Mouse (Mus musculus): ENCODE measurements around the gene Gm20388. TPM values are rescaled to one million over a fixed set of nuclear protein-coding genes. Genes with fewer than 3 reads are reported as not detected.

The Gm20388 gene
- polyA plus RNA-seq, 1 experiment from 2014 or later, result 5.3 TPM

DNA sequence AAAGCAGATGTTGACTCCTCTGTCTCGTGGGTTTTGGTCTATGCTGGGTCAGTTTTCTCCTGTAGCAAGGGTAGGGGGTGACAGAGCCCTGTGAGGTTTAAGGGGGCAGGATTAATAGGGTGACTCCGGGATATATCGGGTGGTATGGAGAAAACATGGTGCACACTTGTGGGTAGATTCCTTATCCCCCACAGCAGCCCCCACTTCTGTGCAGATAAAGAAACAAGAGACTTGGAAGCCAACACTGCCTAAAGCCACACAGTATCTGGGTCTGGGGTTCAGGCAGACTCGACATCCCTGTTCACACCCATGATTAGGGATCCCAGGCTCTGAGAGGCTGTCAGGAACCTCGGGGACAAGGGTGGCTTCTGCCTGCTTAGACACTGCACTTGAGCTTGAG is 509.6 kb downstream of the Gm20388 start:
- H3K4me1 ChIP-seq (replicated peaks; ENCODE audit: control insufficient read depth, insufficient read depth, low read length), result peaks cover 98% of the 10 kb centered on the region
- no peaks in the 10 kb centered on the region for H3K9me3 ChIP-seq (ENCODE audit: control insufficient read depth, low read length)
- 32% methylated on average over 5 of the region's 5 CpGs for WGBS
- H3K27me3 ChIP-seq (replicated peaks; ENCODE audit: control insufficient read depth, insufficient read depth, low read length), result no peaks in the 10 kb centered on the region
- H3K4me3 ChIP-seq (ENCODE audit: low read depth, low read length), result no peak overlapping the region
- H3K9ac ChIP-seq (ENCODE audit: low read depth, low read length), result no peak overlapping the region
- no peak for DNase-seq (ENCODE audit: low spot score)
- no peak overlapping the region for H3K4me2 ChIP-seq
- H3K27ac ChIP-seq (ENCODE audit: low read depth, low read length), result no peak overlapping the region
- H3K36me3 ChIP-seq (ENCODE audit: control insufficient read depth, insufficient read depth, low read length), result no peaks in the 10 kb centered on the region
- ATAC-seq (replicated peaks; ENCODE audit: low FRiP score), result peak; percentile 10; the same call in 1 of the 2 replicates

DNA sequence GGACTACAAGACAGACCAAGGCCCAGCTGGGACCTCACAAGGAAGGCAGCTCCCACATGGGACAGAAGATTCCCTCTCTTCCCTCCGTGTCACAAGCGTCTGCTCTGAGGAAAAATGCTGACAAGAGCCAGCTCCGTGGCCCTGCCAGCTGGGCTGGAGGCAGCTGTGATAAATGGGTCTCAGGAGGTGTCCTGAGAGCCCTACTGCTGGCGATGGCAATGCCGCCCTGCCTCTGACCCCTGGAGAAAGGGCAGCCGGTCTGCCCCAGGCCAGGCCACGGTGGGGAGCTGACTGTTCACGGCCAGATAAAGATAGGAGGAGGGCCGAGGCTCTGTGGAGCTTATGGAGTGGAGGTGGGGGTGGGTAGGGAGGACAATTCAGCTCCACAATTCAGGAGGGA is 511.0 kb downstream of the Gm20388 start:
- H3K4me1 ChIP-seq (replicated peaks; ENCODE audit: control insufficient read depth, insufficient read depth, low read length), result peaks cover 100% of the 10 kb centered on the region
- no peak overlapping the region for H3K4me2 ChIP-seq
- ATAC-seq (replicated peaks; ENCODE audit: low FRiP score) (no peak), DNase-seq (ENCODE audit: low spot score) (no peak)
- no peak overlapping the region for H3K4me3 ChIP-seq (ENCODE audit: low read depth, low read length)
- no peaks in the 10 kb centered on the region for H3K9me3 ChIP-seq (ENCODE audit: control insufficient read depth, low read length)
- WGBS, result 24% methylated on average over 9 of the region's 9 CpGs
- H3K27me3 ChIP-seq (replicated peaks; ENCODE audit: control insufficient read depth, insufficient read depth, low read length), result no peaks in the 10 kb centered on the region
- H3K27ac ChIP-seq (ENCODE audit: low read depth, low read length), result no peak overlapping the region; the same call in 1 of the 2 replicates
- no peaks in the 10 kb centered on the region for H3K36me3 ChIP-seq (ENCODE audit: control insufficient read depth, insufficient read depth, low read length)
- H3K9ac ChIP-seq (ENCODE audit: low read depth, low read length), result no peak overlapping the region

DNA sequence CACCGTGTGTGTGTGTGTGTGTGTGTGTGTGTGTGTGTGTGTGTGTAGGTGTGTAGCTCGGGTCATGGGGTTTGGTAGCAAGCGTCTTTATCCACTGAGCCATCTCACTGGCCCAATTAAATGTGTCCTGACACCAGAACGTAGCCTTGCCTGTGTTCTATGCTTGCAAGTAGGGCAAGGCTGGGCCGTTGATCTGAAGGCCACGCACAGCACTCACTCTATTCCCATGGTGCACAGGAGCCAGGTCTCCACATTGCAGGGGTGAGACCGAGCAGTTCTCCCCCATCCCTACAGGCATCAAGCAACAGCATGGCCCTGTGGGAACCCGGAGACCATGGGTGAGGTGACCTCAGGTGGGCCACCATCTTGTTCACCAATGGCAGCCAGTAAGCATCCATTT is 511.6 kb downstream of the Gm20388 start:
- DNase-seq (ENCODE audit: low spot score), result no peak
- H3K27me3 ChIP-seq (replicated peaks; ENCODE audit: control insufficient read depth, insufficient read depth, low read length), result no peaks in the 10 kb centered on the region
- no peaks in the 10 kb centered on the region for H3K36me3 ChIP-seq (ENCODE audit: control insufficient read depth, insufficient read depth, low read length)
- WGBS, result 80% methylated on average over 8 of the region's 8 CpGs
- H3K27ac ChIP-seq (ENCODE audit: low read depth, low read length), result no peak overlapping the region
- H3K4me2 ChIP-seq, result no peak overlapping the region
- H3K9me3 ChIP-seq (ENCODE audit: control insufficient read depth, low read length), result no peaks in the 10 kb centered on the region
- no peak overlapping the region for H3K9ac ChIP-seq (ENCODE audit: low read depth, low read length)
- no peak for ATAC-seq (replicated peaks; ENCODE audit: low FRiP score)
- no peak overlapping the region for H3K4me3 ChIP-seq (ENCODE audit: low read depth, low read length)
- peaks cover 100% of the 10 kb centered on the region for H3K4me1 ChIP-seq (replicated peaks; ENCODE audit: control insufficient read depth, insufficient read depth, low read length)

DNA sequence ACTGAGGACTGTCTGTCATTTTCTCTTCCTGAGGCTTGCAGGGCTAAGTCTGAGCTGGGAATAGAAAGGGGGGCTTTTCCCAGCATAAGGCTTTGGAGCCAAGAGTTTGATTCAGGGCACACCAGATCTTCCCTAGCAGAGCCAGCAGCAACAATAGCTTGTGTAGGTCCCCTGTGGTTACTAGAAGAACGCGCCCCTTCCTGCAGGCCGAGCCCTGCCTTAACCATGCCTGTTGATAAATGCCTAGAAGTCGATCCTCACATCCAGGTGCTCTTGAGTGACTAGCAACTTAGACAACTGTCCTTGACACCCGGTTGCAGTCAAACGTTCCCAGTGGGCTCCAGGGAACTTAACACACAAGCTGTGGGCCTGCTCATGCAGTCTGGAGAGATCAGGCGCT is 512.9 kb downstream of the Gm20388 start:
- peaks cover 95% of the 10 kb centered on the region for H3K4me1 ChIP-seq (replicated peaks; ENCODE audit: control insufficient read depth, insufficient read depth, low read length)
- H3K4me3 ChIP-seq (ENCODE audit: low read depth, low read length), result no peak overlapping the region
- ATAC-seq (replicated peaks; ENCODE audit: low FRiP score), result no peak
- 0 out of 2 replicates have a peak overlapping the region, but pooled peaks have one; percentile 14 for H3K27ac ChIP-seq (ENCODE audit: low read depth, low read length)
- WGBS, result 27% methylated on average over 7 of the region's 7 CpGs
- no peaks in the 10 kb centered on the region for H3K27me3 ChIP-seq (replicated peaks; ENCODE audit: control insufficient read depth, insufficient read depth, low read length)
- no peaks in the 10 kb centered on the region for H3K36me3 ChIP-seq (ENCODE audit: control insufficient read depth, insufficient read depth, low read length)
- DNase-seq (ENCODE audit: low spot score), result no peak
- H3K9me3 ChIP-seq (ENCODE audit: control insufficient read depth, low read length), result no peaks in the 10 kb centered on the region
- H3K4me2 ChIP-seq, result no peak overlapping the region
- no peak overlapping the region for H3K9ac ChIP-seq (ENCODE audit: low read depth, low read length)

DNA sequence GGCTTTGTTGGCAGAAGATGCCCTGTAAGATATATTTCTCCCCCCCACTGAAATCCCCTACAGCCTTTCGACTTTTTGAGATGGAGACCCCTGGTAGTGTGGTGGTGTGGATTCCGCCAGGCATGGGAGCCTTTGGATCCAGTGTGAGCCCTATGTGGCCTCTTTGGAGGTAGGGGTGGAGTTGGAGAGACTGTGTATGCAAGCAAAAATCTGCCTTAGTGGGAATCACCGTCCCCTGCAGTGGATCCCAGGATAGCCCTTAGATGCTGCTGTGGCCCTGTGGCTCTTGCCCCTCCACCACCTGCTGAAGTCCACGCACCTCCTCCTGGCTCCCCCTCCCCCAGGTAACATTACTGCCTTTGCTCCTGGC is 514.2 kb downstream of the Gm20388 start:
- Histone ChIP-seq H3K9ac (ENCODE audit: low read depth, low read length) (no peak overlapping the region), H3K4me3 (ENCODE audit: low read depth, low read length) (no peak overlapping the region)
- DNase-seq (ENCODE audit: low spot score), result no peak

DNA sequence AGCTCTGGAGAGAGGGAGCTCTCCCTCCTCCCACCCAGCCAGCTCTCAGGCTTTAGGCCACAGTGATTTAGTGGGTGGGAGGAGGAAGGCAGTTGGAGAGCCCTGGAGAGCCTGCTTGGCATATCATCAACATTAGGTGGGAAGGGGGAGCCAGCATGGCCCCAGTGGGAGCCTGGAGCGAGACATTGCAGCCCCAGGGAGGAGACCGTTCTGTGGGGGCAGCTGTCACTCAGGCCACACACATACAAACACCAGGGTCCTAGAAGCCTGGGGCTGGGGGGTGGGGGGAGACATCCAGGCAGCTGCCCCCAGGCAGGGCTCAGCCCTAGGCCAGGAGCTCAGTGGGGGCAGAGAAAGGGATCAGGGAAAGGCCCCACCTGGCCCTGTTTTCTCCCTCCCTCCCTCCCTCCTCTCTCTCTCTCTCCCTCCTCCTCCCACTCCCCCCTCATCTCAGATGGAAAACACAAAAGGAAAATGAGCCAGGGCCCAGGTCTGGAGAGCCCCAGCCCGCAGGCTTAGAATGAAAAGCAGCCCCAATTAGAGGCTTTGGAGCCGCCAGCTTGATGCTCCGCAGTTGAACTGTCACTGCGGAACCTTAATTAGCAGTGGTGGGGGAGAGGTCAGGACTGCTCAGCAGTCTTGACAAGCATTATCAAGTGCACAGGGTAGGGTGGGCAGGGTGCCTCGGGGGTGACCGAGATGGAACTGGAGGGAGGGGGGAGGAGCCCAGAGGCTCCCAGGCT is 514.7 kb downstream of the Gm20388 start:
- 35% methylated on average over 8 of the region's 8 CpGs for WGBS
- H3K27ac ChIP-seq (ENCODE audit: low read depth, low read length), result peak overlapping the region; percentile 35; the same call in 1 of the 2 replicates
- ATAC-seq (replicated peaks; ENCODE audit: low FRiP score) (peak; percentile 65), DNase-seq (ENCODE audit: low spot score) (no peak)
- H3K9me3 ChIP-seq (ENCODE audit: control insufficient read depth, low read length), result no peaks in the 10 kb centered on the region
- no peaks in the 10 kb centered on the region for H3K27me3 ChIP-seq (replicated peaks; ENCODE audit: control insufficient read depth, insufficient read depth, low read length)
- peaks cover 77% of the 10 kb centered on the region for H3K4me1 ChIP-seq (replicated peaks; ENCODE audit: control insufficient read depth, insufficient read depth, low read length)
- no peaks in the 10 kb centered on the region for H3K36me3 ChIP-seq (ENCODE audit: control insufficient read depth, insufficient read depth, low read length)
- H3K9ac ChIP-seq (ENCODE audit: low read depth, low read length), result 0 out of 2 replicates have a peak overlapping the region, but pooled peaks have one; percentile 31
- no peak overlapping the region; the same call in 1 of the 2 replicates for H3K4me3 ChIP-seq (ENCODE audit: low read depth, low read length)
- H3K4me2 ChIP-seq, result peak overlapping the region; percentile 11

More for the DNA sequence above, 514.2 kb downstream of the Gm20388 start:
- peak overlapping the region; percentile 35; the same call in 1 of the 2 replicates for H3K27ac ChIP-seq (ENCODE audit: low read depth, low read length)
- no peak for ATAC-seq (replicated peaks; ENCODE audit: low FRiP score)
- no peaks in the 10 kb centered on the region for H3K36me3 ChIP-seq (ENCODE audit: control insufficient read depth, insufficient read depth, low read length)
- H3K27me3 ChIP-seq (replicated peaks; ENCODE audit: control insufficient read depth, insufficient read depth, low read length), result no peaks in the 10 kb centered on the region
- 55% methylated on average over 4 of the region's 4 CpGs for WGBS
- H3K9me3 ChIP-seq (ENCODE audit: control insufficient read depth, low read length), result no peaks in the 10 kb centered on the region
- no peak overlapping the region for H3K4me2 ChIP-seq
- peaks cover 82% of the 10 kb centered on the region for H3K4me1 ChIP-seq (replicated peaks; ENCODE audit: control insufficient read depth, insufficient read depth, low read length)

DNA sequence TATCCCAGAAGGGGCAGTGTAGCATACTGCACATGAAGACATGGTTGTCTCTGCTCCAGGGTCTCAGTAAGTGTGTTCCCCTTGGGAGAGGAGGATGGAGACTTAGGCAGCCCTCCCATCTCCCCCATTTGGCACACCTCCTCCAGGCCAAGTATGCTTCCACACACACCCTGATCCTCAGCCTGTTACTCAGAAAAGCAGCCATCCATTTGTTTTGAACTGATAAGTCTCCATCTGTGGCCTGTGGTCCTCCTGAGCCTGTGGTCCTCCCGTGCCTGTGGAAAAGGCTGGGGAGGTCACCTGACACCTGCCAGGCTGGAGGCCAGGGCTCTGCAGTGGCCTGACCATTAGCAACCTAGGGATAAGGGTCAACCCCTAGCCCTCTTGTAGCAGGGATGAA is 515.5 kb downstream of the Gm20388 start:
- Histone ChIP-seq H3K9ac (ENCODE audit: low read depth, low read length) (0 out of 2 replicates have a peak overlapping the region, but pooled peaks have one; percentile 31), H3K36me3 (ENCODE audit: control insufficient read depth, insufficient read depth, low read length) (no peaks in the 10 kb centered on the region), H3K27ac (ENCODE audit: low read depth, low read length) (peak overlapping the region; percentile 35), H3K9me3 (ENCODE audit: control insufficient read depth, low read length) (no peaks in the 10 kb centered on the region), H3K4me1 (replicated peaks; ENCODE audit: control insufficient read depth, insufficient read depth, low read length) (peaks cover 70% of the 10 kb centered on the region), H3K4me2 (no peak overlapping the region), H3K4me3 (ENCODE audit: low read depth, low read length) (no peak overlapping the region; the same call in 1 of the 2 replicates), H3K27me3 (replicated peaks; ENCODE audit: control insufficient read depth, insufficient read depth, low read length) (no peaks in the 10 kb centered on the region)
- no peak for DNase-seq (ENCODE audit: low spot score)
- peak; percentile 52; the same call in 1 of the 2 replicates for ATAC-seq (replicated peaks; ENCODE audit: low FRiP score)
- WGBS, result 0% methylated on average over 1 of the region's 1 CpGs

DNA sequence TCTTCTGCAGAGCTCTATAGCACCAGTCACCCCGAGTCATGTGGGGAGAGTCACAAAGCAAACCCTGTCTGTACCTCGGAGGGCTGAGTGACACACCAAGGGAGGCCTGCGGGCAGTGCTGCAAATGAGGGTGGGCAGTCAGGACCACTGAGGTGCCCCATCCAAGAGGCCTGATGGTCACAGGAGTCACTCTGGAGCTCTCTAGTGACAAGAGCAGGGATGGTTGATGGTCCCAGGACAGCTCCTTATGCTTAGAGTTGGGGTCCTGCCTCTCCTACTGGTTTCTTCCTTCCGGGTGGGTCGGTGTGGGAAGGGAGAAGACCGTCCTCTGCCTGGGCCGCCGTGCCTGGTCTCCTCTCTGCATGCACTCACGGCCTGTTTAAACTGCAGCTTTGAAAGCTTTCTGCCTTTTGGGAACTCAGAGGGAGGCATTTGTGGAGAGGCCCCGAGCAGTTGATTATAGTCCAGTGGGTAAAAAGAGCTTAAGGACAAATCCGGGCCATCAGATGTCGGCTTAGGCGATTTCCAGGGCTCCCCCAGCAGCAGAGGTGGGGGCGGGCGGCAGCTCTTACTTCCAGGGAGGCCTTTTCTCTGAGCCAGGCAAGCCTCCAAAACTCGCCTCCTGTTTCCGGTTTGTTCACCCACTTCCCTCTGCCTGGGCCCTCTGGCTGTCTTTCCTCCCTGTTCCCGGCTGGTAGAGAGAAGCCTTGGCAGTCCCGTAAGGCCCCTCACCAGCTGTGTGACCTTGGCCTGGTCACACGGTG is 516.2 kb downstream of the Gm20388 start:
- Histone ChIP-seq H3K4me1 (replicated peaks; ENCODE audit: control insufficient read depth, insufficient read depth, low read length) (peaks cover 63% of the 10 kb centered on the region), H3K27me3 (replicated peaks; ENCODE audit: control insufficient read depth, insufficient read depth, low read length) (no peaks in the 10 kb centered on the region), H3K27ac (ENCODE audit: low read depth, low read length) (peak overlapping the region; percentile 35), H3K9ac (ENCODE audit: low read depth, low read length) (0 out of 2 replicates have a peak overlapping the region, but pooled peaks have one; percentile 3), H3K9me3 (ENCODE audit: control insufficient read depth, low read length) (no peaks in the 10 kb centered on the region), H3K36me3 (ENCODE audit: control insufficient read depth, insufficient read depth, low read length) (no peaks in the 10 kb centered on the region), H3K4me2 (no peak overlapping the region), H3K4me3 (ENCODE audit: low read depth, low read length) (no peak overlapping the region)
- ATAC-seq (replicated peaks; ENCODE audit: low FRiP score) (no peak), DNase-seq (ENCODE audit: low spot score) (no peak)
- WGBS, result 56% methylated on average over 20 of the region's 20 CpGs
